Mouse (Mus musculus): ENCODE measurements at regions not wholly inside any gene's neighbourhood (a gene's known extent, or its start where the extent isn't known, plus 50 kb on each side); places are given as distances from the start of the nearest gene placed in this dataset.

- DNase-seq, result peak; percentile 42 to 54
Observed at GRCm38 (mm10) chr4:95154377-95154776, 102.4 kb upstream of the Jun start.

GRCm38 (mm10) chr4:95155178-95155577 is 103.2 kb upstream of the Jun start:
- peak in 1 of 2 experiments; percentile 45 for DNase-seq

- no peak for DNase-seq
Observed at GRCm38 (mm10) chr4:95155796-95156195, 103.8 kb upstream of the Jun start.

- DNase-seq, result peak; percentile 46 to 54
Observed at GRCm38 (mm10) chr4:95156451-95157271, 104.6 kb upstream of the Jun start.

GRCm38 (mm10) chr4:95157653-95158430 is 105.8 kb upstream of the Jun start:
- DNase-seq, result no peak

GRCm38 (mm10) chr4:95158632-95159424 is 106.8 kb upstream of the Jun start:
- DNase-seq, result no peak

GRCm38 (mm10) chr4:95159821-95160220 is 107.8 kb upstream of the Jun start:
- peak; percentile 47 to 62 for DNase-seq

- DNase-seq, result peak in 1 of 2 experiments; percentile 39
Observed at GRCm38 (mm10) chr4:95160465-95160864, 108.4 kb upstream of the Jun start.

- DNase-seq, result peak; percentile 92 to 96
Observed at GRCm38 (mm10) chr4:95160912-95161669, 109.1 kb upstream of the Jun start.

GRCm38 (mm10) chr4:95161670-95162020 is 109.6 kb upstream of the Jun start:
- DNase-seq, result no peak

- peak in 1 of 2 experiments; percentile 33 for DNase-seq
Observed at GRCm38 (mm10) chr4:95162386-95163090, 110.5 kb upstream of the Jun start.

GRCm38 (mm10) chr4:95163403-95163802 is 111.4 kb upstream of the Jun start:
- no peak for DNase-seq

- DNase-seq, result no peak
Observed at GRCm38 (mm10) chr4:95166503-95166902, 114.5 kb upstream of the Jun start.

GRCm38 (mm10) chr4:95167216-95167615 is 115.2 kb upstream of the Jun start:
- no peak for DNase-seq

- no peak for DNase-seq
Observed at GRCm38 (mm10) chr4:95169702-95170101, 117.7 kb upstream of the Jun start.

- DNase-seq, result no peak
Observed at GRCm38 (mm10) chr4:95177753-95178152, 125.7 kb upstream of the Jun start.

GRCm38 (mm10) chr4:95178467-95178866 is 126.4 kb upstream of the Jun start:
- no peak for DNase-seq

- DNase-seq, result no peak
Observed at GRCm38 (mm10) chr4:95178900-95179299, 126.9 kb upstream of the Jun start.

GRCm38 (mm10) chr4:95180446-95180845 is 128.4 kb upstream of the Jun start:
- no peak for DNase-seq

- DNase-seq, result no peak
Observed at GRCm38 (mm10) chr4:95180999-95181398, 129.0 kb upstream of the Jun start.

GRCm38 (mm10) chr4:95184180-95184579 is 132.2 kb upstream of the Jun start:
- no peak for DNase-seq

Measured in heart, adult 18-20 months (tissue).